Mouse (Mus musculus) myocyte (in vitro differentiated cells): ENCODE measurements at regions not wholly inside any gene's neighbourhood (a gene's known extent, or its start where the extent isn't known, plus 50 kb on each side); places are given as distances from the start of the nearest gene placed in this dataset.

Experiments
- CEBPB ChIP-seq: IDR thresholded peaks from 2 replicates; pipeline ENCODE4 v1.6.1; 2011; ENCODE audit warnings: mild to moderate bottlenecking, moderate library complexity; ENCODE audit not compliant: poor library complexity, insufficient read depth, severe bottlenecking
- POLR2A ChIP-seq: IDR thresholded peaks from one replicate; pipeline ENCODE4 v1.6.1; 2011; ENCODE audit warnings: low read depth, mild to moderate bottlenecking, control low read depth, moderate library complexity; ENCODE audit not compliant: insufficient read length
- POLR2AphosphoS2 ChIP-seq: IDR thresholded peaks from one replicate; pipeline ENCODE4 v1.6.1; 2011; ENCODE audit warnings: low read depth, control low read depth; ENCODE audit not compliant: insufficient read length
- REST ChIP-seq: IDR thresholded peaks from one replicate; pipeline ENCODE4 v1.6.1; 2011; ENCODE audit warnings: mild to moderate bottlenecking, control low read depth, moderate library complexity; ENCODE audit not compliant: insufficient read depth, insufficient read length

GRCm38 (mm10) chr10:87719978-87720377 is 138.1 kb upstream of the Igf1 start:
- TF ChIP-seq POLR2A (no peak), REST (no peak), POLR2AphosphoS2 (no peak), CEBPB (no peak)
